Mouse (Mus musculus) neutrophil, adult 5-6 weeks (primary cell): ENCODE data around the gene Ly6g6f. TPM values are rescaled to one million over a fixed set of nuclear protein-coding genes. Genes with fewer than 3 reads are reported as not detected.

ENCODE experiments used
- ATAC-seq: fragments of 151-379, 151-347 bp; 2 replicates; pipeline ENCODE4 v1.8.0; 2017; ENCODE audit warnings: mild to moderate bottlenecking, moderate TSS enrichment; ENCODE audit not compliant: insufficient number of reproducible peaks, poor library complexity, low FRiP score, severe bottlenecking; ENCODE audit errors: extremely low read depth
- total RNA-seq: library from RNA; stranded (forward); fragments of 200-1000 nt; gene quantifications from 2 replicates; pipeline ENCODE4 v1.2.3, GENCODE M21; 2017

The Ly6g6f gene
- total RNA-seq, 1 experiment from 2014 or later, result not detected

GRCm38 (mm10) chr17:35060737-35061297, 24.6 kb downstream of the Ly6g6f start:
- no peak for ATAC-seq

DNA sequence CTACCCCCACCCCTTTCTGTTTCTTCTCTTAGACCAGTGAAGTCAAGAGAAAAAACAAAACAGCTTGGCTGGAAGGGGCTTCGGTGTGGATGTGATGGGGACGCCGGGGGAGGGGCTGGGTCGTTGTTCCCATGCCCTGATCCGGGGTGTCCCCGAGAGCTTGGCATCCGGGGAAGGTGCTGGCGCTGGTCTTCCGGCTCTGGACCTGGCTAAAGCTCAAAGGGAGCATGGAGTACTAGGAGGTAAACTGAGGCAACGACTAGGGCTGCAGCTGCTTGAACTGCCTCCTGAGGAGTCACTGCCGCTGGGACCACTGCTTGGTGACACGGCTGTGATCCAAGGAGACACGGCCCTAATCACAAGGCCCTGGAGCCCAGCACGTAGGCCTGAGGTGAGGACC, 25.3 kb downstream of the Ly6g6f start:
- ATAC-seq, result no peak

DNA sequence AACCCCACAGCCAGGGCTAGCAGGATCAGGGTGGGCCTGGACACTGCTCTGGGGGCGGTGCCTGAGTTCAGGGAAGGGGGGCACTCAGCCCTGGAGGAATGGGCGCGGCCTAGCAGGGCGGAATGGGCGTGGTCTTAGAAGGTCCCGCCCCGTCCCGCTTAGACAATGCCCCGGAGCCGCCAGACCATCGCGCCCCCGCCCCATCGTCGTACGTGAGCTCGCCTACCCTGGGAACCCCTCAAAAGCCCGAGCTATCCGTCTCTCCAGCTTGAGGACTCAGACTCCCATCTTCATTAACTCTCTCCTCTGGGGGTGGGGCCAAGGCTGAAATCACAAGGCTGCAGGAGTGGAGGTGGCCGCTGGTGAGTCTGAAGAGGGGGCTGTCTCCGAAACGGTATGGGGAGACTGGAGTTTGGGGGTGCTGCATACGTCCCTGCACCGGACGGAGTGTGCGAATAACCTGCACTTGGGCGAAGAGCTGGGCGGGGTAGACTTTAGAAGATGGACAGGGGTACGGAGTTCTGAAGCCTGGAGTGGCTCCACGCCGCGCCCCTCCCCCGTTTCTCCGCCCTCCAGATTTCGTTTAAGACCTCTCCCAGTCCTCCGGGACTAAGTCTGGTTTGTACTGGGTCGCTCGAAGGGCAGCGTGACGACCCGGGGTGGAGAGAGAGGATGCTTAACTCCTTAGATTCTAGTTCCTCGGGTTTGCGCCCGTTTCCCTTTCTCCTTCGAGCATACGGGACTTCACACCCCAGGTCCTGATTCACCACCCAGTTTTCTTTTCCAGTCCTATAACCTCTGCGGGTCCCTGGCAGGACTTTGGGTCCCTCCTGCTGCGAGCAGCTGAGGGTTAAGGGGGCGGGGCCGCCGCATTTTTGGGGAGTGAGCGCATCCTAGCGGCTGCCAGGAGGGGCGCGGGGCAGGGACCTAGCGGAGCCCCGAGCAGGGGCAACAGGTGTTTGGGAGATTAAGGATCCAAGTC, 26.2 kb downstream of the Ly6g6f start, which contains the start of gene Ddah2:
TSS of gene Ddah2 (plus strand) at position 125 of the 982 bp plus-strand sequence.
- ATAC-seq, result peak; percentile 80

- ATAC-seq, result no peak
Measured at GRCm38 (mm10) chr17:35058316-35058715, 27.1 kb downstream of the Ly6g6f start.

DNA sequence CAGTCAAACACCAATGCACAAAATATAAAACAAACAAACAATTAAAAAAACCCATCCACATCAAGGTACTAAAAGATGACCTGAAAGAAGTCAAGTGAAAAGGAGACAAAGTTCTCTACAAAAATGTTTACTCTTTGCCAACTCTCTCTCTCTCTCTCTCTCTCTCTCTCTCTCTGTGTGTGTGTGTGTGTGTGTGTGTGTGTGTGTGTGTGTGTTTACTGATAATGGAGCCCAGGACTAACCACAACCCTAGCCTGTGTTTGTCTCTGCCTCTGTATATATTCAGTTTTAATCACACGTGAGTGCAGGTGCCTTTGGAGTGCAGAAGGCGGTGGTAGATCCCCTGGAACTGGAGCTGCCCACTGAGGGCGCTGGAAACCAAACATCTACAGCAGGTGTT, 28.3 kb downstream of the Ly6g6f start:
- no peak for ATAC-seq

DNA sequence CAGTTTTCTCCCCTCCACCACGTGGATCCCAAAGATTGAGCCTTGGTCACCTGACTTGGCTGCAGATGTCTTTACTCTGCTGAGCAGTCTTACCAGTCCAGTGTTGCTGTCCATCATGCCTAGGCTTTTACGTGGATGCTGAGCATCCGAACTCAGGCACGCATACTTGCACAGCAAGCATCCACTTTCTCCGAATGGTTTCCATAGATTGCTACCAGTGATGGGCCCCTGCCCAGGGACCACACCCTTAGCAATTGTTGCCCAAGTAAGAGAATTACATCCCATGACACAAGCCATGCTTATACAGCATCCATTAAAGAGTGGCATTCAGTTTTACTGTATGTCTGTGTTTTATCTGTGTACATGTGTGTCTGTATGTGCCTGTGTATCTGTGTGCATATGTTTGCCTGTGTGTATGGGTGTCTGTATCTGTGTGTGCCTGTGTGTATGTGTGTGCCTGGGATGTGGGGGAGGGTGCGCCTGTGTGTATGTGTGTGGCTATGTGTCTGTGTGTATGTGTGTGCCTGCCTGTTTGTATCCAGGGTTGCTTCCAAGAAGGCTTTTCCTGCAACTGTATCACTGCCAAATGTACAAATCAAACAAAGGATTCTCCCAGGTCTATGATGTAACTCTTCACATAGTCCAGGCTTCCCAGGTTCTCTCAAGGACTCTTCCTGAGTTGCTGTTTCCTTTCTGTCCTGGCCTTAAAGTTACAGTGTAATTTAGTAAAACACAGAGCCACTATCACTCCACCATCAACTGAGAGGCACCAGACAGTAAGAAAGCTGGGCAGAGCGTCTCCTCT, 29.5 kb downstream of the Ly6g6f start:
- ATAC-seq, result no peak

- ATAC-seq, result no peak
Measured at GRCm38 (mm10) chr17:35052271-35052798, 33.1 kb downstream of the Ly6g6f start.

DNA sequence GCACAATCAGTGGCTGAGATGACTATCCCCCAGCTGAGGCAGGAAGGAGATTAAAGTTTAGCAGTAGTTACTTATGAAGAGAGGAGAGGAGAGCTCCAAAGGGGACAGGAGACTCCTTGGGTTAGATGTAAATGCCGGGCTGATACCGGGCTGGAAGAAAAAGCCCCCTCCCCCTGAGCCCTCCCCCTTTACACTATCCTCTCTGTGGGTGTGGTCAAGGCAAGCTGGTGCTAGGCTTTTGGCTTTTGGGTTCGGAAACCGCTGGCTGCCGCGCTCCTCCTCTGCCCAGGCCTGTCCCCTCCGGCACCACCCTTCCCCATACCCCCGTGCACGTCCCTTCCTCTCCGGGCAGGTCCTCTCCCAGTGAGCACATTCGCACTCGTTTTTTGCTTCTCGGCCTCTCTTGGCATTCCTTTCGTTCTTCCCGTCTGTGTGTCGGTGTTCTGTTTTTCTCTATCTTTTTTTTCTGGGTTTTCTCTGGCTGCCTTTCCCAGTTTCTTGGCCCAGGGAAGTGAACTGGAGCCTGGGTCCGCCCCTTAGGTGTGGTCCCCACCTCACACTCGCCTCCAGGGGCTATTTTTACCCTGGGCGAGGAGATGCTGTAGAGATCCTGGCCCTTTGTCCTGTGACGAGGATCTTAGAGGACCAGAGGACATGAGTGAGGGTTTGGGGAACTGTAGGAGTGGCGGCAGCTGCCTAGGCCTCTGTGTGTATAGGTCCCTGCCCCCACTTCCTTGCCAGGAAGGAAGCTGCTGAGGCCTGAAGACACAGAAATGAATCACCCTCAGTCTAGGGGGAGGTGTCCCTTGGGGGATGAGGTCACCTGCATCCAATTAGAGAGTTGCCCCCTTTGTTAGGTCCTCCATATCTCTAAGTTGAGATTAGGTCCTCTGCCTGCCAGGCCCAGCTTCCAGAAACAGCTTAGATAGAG, 34.0 kb downstream of the Ly6g6f start:
- peak; percentile 81 for ATAC-seq

- ATAC-seq, result peak; percentile 9; the same call in 1 of the 2 replicates
Measured at GRCm38 (mm10) chr17:35050126-35050750, 35.2 kb downstream of the Ly6g6f start.

- no peak for ATAC-seq
Measured at GRCm38 (mm10) chr17:35049561-35050016, 35.8 kb downstream of the Ly6g6f start, which contains the start of gene Clic1. TSS of gene Clic1 (plus strand) at chr17:35049966.

DNA sequence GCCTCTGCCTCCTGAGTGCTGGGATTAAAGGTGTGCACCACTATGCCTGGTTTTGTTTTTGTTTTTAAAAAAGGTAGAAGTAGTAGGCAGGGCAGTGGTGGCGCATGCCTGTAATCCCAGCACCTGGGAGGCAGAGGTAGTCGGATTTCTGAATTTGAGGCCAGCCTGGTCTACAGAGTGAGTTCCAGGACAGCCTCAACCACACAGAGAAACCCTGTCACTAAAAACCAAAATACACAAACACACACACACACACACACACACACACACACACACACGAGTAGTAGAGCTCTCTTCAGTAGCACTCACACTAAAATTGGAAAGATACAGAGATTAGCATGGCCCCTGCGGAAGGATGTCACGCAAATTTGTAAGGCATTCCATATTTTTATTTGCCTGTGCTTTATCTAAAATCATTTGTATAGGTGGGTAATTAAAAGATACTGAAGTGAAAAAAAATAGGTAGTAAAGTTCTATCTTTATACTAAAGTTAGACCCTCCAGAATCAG, 36.4 kb downstream of the Ly6g6f start:
- no peak for ATAC-seq

DNA sequence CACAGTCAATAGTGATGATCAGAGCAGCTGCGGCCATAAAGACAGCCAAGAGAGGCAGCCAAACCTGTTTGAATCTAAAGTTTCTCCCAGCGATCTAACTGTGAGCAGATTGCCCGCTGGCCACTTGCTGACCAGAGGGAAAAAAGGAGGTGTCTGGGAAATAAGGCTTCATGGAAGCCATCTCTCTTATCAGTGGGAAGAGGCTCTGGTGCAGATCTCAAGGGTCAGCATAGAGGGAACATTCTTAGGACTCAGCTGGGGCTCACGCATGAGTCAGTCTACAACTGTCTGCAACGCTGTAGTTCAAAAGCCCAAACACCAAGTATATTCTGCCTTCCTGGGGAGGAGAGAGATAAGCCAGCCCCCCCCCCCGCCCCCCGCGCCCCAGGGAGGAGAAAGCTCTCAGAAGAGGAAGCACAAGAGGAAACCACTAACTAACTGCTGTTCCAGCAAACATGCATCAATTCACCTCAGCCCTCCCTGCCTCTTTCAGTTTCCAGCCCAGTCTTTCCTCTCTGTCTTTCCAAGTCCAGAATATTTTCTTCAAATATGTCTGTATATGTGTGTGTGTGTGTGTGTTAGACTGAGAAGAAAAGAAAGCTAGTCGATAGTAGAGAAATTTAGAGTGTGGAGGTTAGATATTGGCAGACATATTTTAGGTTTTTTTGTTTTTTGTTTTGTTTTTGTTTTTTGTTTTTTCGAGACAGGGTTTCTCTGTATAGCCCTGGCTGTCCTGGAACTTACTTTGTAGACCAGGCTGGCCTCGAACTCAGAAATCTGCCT, 37.1 kb downstream of the Ly6g6f start:
- ATAC-seq, result peak; percentile 18; the same call in 1 of the 2 replicates

GRCm38 (mm10) chr17:35047688-35048087, 37.7 kb downstream of the Ly6g6f start:
- no peak for ATAC-seq

DNA sequence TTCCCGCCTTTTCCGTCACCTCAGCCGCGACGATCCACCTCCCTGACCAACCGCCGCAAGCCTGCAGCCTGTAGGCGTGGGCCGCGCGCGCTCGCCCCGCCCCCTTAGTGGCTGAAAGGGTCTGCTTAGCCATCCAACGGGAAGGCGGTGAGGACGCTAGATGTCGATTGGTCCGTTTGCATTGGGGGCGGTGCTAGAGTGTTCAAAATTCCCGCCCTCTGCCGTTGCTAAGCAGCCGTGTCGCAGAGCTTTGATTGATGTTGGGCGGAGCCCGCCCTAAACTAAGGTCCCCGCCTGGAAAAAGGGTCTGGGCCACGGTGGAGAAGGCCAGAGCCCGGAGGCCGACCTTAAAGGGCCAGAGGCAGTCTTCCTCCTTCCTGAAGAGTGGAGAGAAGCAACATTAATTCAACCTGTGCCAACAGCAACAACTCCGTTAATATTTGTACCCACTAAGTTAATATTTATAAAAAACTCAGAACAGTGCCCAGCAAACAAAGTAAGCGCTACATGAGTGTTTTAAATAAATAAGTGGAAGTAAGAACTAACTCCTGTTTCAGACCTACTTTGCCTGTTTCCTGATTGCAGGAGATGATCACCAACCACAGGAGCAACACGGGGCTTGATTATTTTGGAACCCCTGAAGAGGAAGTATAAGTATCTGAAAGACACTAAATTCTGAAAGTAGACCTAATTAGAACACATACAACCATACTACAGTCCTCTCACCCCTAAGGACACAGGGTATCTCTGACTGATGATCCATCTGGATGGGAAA, 38.5 kb downstream of the Ly6g6f start, which contains the start of gene Msh5:
TSS of gene Msh5 (minus strand) at position 65 of the 775 bp plus-strand sequence.
- peak; percentile 83 for ATAC-seq

GRCm38 (mm10) chr17:35045807-35046680, 39.4 kb downstream of the Ly6g6f start:
- peak; percentile 1; the same call in 1 of the 2 replicates for ATAC-seq
